Mouse (Mus musculus): ENCODE measurements at regions not wholly inside any gene's neighbourhood (a gene's known extent, or its start where the extent isn't known, plus 50 kb on each side); places are given as distances from the start of the nearest gene placed in this dataset.

DNA sequence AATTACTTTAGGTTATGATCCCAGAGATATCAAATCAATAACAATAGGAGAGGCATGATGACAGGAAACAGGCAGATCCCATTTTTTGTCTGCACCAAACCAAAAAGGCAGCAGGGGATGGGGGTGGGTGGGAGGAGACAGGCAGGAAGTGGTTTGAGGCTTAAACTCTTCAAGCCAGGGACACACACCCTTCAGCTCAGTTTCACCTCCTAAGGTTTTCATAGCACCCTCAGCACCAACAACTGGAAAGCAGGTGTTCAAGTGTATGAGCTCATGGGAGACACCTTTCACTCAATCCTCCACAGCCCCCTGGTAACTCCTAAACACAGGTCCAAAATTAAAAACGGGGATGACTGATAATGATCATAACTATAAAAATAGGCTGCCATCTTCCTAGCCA lies 155.5 kb upstream of the Prkcq start:
- TF ChIP-seq POLR2A (IDR thresholded peaks at IDR 0.05; ENCODE audit: borderline replicate concordance, insufficient read depth, low read length) (no peak), CTCF (IDR thresholded peaks at IDR 0.05; ENCODE audit: borderline replicate concordance, insufficient read depth, low read depth, low read length) (no peak)
